In genomic region chr1:187348053-187348820, GRCm38 (mm10) we compare ENCODE assay signal across 13 mouse cellular contexts.
DNase-seq lines count a peak whose midpoint lies in the region; ATAC-seq and TF ChIP-seq lines count a peak whose summit lies in the region.
"Had no signal": no experiment of that assay in that cellular context is flagged by ENCODE, and none has a peak within 500 bp of the region (broad histone marks: within the 10 kb centered on the region; RNA-seq: fewer than 3 reads in every experiment).

No protein-coding gene starts in this region.

- peak; percentile 71 for DNase-seq in thymus, postnatal 0 days (ENCODE audit: low spot score)
- DNase-seq in forebrain, embryonic 11.5 days (ENCODE audit: low spot score): no peak
- DNase-seq in layer of hippocampus, adult 2 months (ENCODE audit: low spot score in 2 of 2): no peak
- no peak for DNase-seq in right cerebral cortex, postnatal 4 days
- DNase-seq: adrenal gland, adult 2 months; gastrocnemius, postnatal 36 days had no signal

- no peak for TF ChIP-seq CTCF in layer of hippocampus, adult 2 months (conservative IDR thresholded peaks at IDR 0.05)

- H3K27ac ChIP-seq in forebrain, embryonic 11.5 days (ENCODE audit: low read depth, low read length): no peak overlapping the region
- H3K27ac ChIP-seq in layer of hippocampus, adult 2 months: no peak overlapping the region
- H3K27ac ChIP-seq: hindbrain, embryonic 13.5 days; lung, embryonic 15.5 days; midbrain, embryonic 10.5 days had no signal

- peak; percentile 79 for ATAC-seq in CD4-positive, CD25-positive, alpha-beta regulatory T cell, adult 4 months
- ATAC-seq in inflammation-experienced regulatory T-cells, adult 6 months: peak; percentile 65
- ATAC-seq in megakaryocyte progenitor cell, adult 5-6 weeks (replicated peaks; ENCODE audit: poor library complexity): peak; percentile 67
- no peak for ATAC-seq in forebrain, embryonic 11.5 days (replicated peaks; ENCODE audit: low FRiP score)
- ATAC-seq in monocyte, adult 5-6 weeks (replicated peaks; ENCODE audit: insufficient number of reproducible peaks, low FRiP score, low TSS enrichment, poor library complexity, severe bottlenecking): no peak; the same call in 1 of the 2 replicates

- no peaks in the 10 kb centered on the region for H3K27me3 ChIP-seq in forebrain, embryonic 11.5 days (ENCODE audit: control insufficient read depth, insufficient read depth, low read length)
- H3K27me3 ChIP-seq: hindbrain, embryonic 13.5 days; lung, embryonic 15.5 days had no signal

- no peak overlapping the region for H3K4me3 ChIP-seq in forebrain, embryonic 11.5 days (ENCODE audit: low read depth, low read length)
- no peak overlapping the region for H3K4me3 ChIP-seq in layer of hippocampus, adult 2 months
- H3K4me3 ChIP-seq: hindbrain, embryonic 13.5 days; lung, embryonic 15.5 days; midbrain, embryonic 10.5 days had no signal

- WGBS in forebrain, embryonic 11.5 days: 95% methylated on average over 26 of the region's 26 CpGs

- no peaks in the 10 kb centered on the region for H3K9me3 ChIP-seq in forebrain, embryonic 11.5 days (ENCODE audit: control insufficient read depth, low read length)
- H3K9me3 ChIP-seq: hindbrain, embryonic 13.5 days; lung, embryonic 15.5 days; midbrain, embryonic 10.5 days had no signal

- no peaks in the 10 kb centered on the region; the same call in 1 of the 2 replicates for H3K36me3 ChIP-seq in forebrain, embryonic 11.5 days (ENCODE audit: control insufficient read depth, insufficient read depth, low read length)

- H3K4me1 ChIP-seq in forebrain, embryonic 11.5 days (replicated peaks; ENCODE audit: control insufficient read depth, insufficient read depth, low read length): no peaks in the 10 kb centered on the region
- H3K4me1 ChIP-seq: hindbrain, embryonic 13.5 days; lung, embryonic 15.5 days; midbrain, embryonic 10.5 days had no signal

- no peak overlapping the region for H3K9ac ChIP-seq in forebrain, embryonic 11.5 days (ENCODE audit: low read length)
- H3K9ac ChIP-seq: hindbrain, embryonic 13.5 days; lung, embryonic 15.5 days had no signal

- no peak overlapping the region for H3K4me2 ChIP-seq in forebrain, embryonic 11.5 days (ENCODE audit: low read depth, low read length, severe bottlenecking)
- H3K4me2 ChIP-seq: hindbrain, embryonic 13.5 days; lung, embryonic 15.5 days had no signal

Comparison
In these comparisons a context has a peak if more than half of its experiments do, and no peak if none do; other contexts are left out.
1. ATAC-seq: peak in CD4-positive, CD25-positive, alpha-beta regulatory T cell, adult 4 months (single experiment), inflammation-experienced regulatory T-cells, adult 6 months (single experiment) and megakaryocyte progenitor cell, adult 5-6 weeks (single experiment); none in forebrain, embryonic 11.5 days (single experiment) and monocyte, adult 5-6 weeks (single experiment).